Mouse (Mus musculus) left cerebral cortex, adult 8-10 months (tissue): ENCODE data around the gene Kcnk5. TPM values are rescaled to one million over a fixed set of nuclear protein-coding genes. Genes with fewer than 3 reads are reported as not detected.

Experiments
- DNase-seq, 2 experiments: peaks; one replicate each; pipeline ENCODE4 v3.0.0; 2022; ENCODE audit warnings: low spot score in 2 of 2
- total RNA-seq, 4 experiments: library from RNA; stranded (reverse); gene quantifications; 2 replicates each; pipeline ENCODE4 v1.2.4; 2022

The Kcnk5 gene
- total RNA-seq, 4 experiments from 2014 or later = 0.13 to 1.4 (median 0.84) TPM

DNA sequence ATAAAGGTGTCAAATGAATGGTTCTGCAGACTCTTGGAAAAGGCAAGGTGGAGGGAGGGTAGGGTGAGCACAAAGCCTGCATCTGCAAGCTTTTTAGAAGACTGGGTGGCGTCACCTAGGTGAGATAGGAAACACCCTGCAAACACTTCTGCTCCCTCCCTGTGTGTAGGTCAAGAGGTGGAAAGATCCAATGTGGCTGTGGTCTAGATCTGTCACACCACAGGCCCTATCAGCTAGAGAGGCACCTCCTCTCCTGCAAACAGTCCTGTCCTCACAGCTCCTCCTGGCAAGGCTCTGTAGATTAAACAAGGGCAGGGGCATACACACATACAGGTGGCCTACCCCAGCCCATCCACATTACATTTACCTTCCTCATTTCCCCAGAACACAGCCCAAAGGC is 13.1 kb downstream of the Kcnk5 start:
- DNase-seq = no peak

DNA sequence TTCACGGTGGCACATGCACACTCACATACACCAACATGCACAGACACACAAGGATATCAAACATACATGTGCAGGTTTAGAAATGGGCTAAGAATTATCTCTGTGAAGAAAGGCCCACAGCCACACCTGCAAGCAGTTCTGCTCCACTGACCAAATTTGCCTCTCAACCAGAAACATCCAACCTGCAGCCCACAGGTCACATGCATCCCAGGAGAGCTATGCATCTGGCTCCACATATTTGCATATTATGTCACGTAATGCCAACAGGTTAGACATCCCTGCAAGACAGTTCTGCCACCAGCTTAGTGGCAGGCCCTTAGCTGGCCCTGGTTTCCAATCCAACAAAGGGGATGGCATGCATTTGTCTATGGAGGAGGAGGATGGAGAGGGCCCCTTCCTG is 13.6 kb downstream of the Kcnk5 start:
- DNase-seq = no peak

DNA sequence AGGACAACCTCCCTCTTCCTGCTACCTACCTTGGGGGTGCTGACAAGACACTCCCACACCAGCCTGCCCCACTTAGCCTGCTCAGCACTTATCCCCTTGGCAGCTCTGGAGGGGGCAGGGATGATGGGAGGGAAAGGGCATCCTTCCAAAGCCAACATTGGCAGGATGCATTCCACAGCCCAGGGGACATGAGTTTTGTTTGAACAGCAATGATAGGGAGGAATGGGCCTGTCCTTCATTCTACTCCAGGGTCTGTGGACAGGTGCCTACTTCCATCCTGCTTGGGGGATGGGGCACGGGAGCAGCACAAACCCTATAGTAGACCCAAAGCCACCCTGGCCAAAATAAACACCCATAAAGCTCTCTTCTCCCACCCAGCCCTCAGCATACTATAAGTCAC is 16.2 kb downstream of the Kcnk5 start:
- DNase-seq = no peak

DNA sequence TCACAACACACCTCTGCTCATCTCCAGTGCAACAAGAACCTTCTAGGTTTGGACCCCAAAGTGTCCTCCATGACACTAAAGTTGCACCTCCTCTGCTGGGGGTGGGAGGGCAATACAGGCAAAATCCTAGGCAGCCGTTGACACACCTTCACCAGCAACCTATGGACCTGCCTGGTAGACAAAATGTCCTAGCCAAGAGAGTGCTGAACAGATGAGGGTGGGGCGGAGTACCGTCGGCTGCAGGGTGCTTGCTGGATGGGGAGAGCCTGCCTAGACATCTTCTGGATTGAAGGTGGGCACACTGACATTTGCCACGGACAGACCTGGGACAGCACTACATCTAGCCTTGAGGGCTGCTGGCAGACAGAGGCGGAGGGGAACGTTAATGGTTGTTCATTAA is 17.2 kb downstream of the Kcnk5 start:
- DNase-seq = no peak

DNA sequence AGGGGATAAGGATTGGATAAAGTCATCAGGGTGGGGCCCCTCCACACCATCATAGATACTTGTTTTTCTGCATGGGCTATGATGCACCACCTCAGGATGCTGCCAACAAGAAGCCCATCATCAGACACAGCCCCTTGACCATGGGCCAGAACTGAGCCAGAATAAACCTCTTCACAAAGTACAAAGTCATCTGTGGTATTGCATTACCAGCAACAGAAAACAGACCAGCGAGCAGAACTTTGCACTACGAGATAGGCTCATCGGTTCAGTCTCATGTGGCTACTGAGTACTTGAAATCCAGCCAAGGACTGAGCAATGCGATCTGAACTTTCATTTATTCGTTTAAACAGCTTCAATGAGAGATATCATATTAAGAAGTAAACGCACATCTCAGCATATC is 18.9 kb downstream of the Kcnk5 start:
- no peak for DNase-seq

DNA sequence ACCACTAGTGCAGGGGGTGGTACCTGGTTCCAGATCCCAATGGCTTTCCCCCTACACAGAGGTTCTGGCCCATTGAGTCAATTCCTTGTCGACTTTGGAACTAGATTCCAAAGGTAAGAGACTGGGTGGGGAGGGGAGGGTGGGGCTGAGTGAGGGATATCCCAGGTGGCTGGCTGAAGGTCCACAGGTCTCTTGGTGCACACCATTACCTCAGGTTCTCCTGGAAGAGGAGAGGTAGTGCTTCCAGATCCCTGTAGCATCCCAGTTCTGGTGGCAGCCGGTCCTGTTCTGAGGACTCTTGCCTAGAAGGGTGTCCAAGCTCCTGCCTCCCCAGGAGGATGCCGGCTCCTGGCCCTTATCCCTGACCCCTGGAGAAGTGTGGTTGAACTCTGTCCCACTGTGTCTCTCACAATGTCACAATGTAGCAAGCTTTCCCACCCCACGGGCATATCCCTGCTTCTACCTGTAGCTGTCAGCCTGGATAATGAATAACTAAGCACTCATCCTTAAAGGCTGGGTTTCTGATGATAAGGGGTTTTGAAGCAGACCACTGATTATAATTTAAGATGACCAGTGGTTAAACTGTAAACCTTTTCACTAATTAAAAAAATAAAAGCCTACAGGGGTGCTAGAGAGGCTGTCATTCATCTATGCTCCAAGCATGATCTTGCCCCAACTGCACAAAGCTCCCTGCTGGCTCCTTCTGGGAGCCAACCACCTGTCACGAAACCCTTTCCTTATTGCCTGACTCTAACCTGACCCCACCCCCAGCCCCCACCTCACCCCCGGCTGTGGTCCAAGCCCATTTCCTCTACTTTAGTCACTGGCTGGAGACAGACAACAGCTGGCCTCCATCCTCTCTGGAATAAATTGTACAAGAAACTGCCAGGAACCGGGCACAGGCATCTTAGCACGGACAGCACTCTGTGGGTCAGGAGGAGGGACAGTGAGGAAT is 22.6 kb downstream of the Kcnk5 start:
- DNase-seq = no peak

DNA sequence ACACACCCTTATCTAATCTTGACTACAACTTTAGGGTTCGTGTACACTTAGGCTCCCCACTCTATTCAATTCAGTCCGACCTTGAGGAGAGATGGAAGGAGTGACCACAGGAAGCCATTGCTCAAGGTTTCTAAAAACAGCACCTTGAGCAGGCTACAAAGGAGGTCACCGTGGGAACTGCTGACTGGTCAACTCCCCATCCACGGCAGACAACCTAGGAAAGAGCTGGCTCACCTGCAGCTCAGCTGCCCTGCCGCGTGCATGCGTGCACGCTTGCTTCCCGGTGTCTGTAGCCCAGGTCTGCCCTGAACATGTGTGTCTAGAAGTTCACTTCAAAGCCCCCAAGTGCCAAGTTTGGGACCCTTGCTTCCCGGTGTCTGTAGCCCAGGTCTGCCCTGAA is 24.0 kb downstream of the Kcnk5 start:
- DNase-seq = no peak

DNA sequence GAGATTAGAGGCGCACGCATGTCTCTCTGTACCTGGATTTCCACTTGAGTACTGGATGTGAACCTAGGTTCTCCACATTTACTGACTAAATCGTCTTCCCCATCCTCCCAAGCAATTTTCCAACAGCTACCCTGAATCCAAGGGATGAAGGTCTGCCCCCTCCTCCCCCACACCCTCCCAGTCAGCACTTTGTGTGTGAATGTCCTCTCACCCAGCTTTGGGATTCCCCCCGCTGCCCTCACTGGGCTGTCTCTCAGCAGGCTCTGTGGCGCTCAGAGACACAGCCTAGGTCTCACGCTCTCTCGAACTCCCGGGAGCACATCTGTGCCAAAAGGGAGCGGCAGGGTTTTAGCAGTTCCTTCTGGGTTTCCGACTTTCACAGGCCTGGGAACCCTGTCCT is 25.9 kb downstream of the Kcnk5 start:
- no peak for DNase-seq

DNA sequence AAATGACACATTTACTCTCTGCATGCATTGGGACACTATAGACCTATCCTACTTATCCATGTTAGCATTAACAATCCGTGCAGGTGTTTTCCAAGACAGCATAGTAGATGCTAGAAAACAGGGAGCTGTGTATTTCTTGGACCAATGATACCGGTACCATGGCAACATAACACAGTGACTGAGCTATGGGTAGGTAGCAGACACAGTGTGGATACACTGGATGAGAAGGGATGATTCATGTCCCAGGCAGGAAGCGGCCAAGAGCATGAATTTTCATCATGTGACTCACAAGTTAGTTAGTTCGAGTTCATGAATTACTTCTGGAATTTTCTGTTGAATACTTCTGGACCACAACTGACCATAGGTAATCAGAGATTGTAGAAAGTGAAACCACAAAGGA is 26.7 kb downstream of the Kcnk5 start:
- DNase-seq = no peak

DNA sequence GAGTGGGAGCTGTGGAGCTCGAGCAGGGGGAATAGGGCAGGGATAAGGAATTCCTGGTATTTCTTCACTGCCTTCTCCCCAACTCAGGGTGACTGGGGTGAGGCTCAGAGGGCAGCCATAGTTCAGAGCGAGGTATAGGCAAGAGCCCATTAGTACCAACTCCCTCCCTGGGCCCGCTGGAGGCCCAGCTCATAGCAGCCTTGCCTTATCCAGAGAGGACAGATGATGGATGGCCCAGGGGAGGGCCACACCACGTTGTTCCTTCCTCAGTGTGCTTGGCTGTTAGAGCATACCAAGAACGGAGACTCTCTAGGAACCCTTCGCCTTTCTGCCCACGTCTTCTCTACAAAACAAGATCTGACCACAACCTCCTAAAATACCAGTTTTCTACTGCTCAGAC is 27.4 kb downstream of the Kcnk5 start:
- no peak for DNase-seq

DNA sequence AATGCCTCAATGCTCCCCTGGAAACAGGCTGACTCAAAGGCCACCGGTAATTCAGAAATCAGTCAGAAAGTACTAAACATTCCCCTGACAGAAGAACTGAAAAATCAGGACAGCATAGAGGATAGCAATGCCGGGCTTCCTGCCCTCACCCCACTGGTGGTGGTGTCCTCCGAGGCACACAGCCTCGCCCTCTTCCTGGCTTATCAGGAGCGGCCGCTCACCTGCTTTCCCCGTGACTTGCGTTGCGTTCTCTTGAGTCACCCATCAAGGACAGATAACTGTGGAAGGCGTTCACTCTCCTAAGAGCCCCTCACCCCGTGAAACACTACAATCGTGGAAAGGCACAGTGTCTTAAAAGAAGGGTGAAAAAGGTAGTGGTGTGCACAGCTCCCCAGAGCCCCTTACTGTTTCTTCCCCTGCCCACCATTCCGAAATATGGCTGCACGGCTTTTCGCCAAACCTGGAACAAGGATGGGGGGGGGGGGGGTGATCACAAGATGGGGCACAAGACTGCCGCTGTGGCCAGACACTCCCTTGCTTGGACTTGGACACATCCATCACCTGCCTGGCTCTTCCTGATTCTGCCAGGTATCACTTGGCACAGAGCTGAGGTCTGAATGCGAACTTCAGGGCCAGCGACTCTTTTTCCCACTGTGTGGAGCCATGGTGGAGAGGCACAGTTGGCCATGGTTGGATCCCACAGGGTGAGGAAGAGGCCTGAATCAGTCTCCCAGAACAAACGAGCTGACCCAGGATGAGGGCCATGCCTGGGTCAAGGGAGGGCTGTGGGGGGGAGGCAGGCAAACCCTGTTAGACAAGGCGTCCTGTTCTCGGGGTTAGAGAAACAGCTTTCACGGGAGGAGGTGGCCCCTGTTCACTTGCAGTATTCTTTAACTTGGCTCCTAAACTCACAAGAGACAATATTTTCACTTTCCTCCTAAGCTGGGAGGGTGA is 32.2 kb downstream of the Kcnk5 start:
- no peak for DNase-seq

DNA sequence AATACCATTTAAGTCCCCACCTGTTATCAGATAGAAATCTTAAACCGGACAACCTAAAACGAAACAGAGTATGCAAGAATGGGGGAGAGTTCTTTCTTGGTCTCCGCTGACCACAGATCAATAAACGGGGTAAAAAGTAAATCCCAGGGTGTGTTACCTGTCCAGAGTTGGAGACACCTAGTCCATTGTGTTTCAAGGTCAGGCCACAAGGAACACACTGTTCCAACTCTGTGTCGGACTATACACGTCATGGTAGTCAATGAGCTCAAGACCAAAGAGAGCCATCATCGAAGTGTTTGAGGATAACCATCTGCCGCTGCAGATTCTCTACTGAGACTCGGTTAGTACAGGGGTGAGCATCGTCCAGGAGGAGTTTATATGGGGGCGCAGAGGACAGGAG is 33.1 kb downstream of the Kcnk5 start:
- no peak for DNase-seq

DNA sequence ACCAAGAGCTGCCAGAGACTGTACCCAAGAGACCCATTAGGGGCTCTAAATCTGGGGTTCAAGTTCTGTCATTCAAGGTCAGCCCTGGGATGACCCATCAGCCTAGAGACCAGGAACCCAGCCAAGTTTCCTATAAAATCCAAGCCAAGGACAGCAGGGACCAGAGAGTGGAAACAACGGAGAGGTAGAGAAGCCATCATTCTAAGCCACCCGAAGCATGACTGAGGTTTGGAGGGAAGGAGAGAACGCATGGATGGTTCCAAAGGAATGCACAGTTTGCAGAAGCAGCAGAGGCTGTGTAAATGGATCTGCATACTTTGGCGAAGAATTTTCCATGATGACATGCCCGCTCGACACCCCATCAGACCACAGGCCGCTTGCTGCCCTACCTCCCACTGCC is 33.8 kb downstream of the Kcnk5 start:
- DNase-seq = no peak

DNA sequence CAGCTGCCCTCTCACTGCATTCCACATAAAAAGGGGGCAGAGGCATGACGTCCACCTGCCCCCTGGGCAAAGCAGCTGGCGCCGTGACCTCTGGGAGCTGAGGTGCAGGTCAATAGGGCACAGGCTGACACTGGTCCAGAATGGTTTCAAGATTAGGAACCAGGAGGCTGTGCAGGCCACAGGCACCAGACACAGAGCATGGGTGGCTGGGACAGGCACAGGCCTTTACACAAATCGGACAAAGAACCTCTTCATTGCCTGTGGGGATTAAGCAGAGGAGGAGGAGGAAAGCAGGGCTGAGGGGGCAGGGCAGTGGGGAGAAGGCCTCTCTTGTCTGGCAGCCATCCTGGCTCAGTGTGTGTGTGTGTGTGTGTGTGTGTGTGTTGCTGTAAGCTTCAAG is 37.5 kb downstream of the Kcnk5 start:
- DNase-seq = peak; percentile 5 to 45

DNA sequence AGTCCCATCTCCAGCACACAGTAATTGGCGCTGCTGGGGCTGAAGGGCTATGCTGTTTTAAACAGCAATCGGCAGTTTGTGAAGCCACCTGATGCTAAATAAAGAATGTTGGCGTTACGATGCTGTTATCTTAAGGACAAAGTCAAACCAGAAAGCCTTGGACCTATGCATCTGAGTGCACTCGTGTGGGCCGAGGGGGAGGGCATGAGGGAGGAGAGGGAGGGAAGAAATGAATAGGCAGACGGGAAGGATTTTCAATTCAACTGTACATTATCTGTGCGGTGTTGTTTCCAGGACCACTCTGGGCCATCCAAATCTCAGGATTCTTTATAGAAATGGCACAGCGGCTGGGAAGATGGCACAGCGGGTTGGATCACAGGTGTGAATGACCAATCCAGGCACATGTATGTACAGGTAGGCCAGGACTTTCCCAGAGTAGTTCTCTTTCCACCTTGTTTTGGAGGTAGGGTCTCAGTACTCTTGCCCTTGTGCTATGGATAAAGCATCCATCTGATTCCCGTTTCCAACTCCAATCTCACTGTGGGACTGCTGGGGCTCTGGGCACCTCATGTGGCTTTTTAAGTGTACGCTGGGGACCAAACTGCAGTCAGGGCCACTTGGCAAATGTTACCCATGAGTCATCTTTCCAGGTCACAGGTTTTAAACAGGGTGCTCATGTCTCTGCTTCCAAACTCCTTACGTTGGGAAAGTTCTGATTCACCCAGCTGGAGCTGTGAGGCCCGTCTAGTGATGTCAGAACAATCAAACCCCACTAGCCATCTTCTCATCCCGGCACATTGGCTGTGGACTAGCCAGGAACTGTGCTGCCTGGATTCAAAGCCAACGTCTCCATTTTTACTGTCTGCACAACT is 42.9 kb downstream of the Kcnk5 start, which contains the start of gene Saysd1:
Gene Saysd1, minus strand, starts transcription at position 51 of the 872 bp plus-strand sequence.
- DNase-seq = no peak

DNA sequence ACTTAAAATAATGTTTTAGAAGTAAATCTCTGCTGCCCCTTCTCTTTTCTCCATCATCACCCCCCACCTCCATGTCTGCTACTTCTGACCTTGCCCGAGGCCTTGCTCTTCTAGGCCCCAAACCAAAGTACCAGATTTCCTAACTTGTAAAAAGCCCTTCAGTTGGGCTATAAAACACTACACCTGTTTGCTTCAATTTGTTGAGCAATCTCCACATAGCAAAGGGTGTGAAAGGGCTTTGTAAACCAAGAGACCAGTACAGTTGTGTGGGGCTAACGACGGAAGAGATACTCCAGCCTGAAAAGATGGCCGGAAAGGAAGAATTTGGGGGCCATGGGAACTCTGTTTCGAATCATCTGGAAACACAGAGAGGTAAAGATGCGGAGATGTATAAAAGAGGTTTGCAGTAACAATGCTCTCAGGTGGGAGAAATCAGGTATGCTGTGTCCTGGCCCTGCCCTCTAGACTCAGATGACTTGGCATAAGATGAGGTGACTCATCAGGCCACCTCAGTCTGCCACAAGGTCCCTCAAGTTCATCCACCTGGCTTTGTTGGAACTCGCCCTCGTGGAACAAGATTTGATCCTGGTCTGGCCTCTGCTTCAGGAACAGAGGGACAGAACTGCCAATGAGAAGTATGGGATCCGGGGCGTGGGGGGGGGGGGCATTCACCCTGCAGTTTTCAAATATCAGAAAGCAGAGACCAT is 46.5 kb downstream of the Kcnk5 start:
- no peak for DNase-seq

DNA sequence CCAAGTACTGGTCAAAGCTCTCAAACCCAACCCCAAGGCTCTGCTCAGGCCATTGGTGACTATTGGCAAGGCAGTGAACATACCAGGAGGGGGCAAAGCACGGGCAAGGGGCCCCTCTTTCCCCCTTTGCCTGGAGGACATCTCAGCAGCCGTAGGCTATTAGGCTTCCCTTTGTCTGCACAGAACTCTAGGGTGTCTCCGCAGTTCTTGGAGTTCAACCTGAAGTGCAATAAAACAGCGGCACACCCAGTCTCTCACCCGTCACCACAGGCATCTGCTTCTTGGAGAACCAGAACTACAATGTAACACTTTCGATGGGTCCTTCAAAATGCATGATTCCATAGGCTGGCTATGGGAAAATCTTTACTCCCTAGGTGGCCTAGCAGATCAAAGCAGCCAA is 53.4 kb downstream of the Kcnk5 start:
- no peak for DNase-seq

DNA sequence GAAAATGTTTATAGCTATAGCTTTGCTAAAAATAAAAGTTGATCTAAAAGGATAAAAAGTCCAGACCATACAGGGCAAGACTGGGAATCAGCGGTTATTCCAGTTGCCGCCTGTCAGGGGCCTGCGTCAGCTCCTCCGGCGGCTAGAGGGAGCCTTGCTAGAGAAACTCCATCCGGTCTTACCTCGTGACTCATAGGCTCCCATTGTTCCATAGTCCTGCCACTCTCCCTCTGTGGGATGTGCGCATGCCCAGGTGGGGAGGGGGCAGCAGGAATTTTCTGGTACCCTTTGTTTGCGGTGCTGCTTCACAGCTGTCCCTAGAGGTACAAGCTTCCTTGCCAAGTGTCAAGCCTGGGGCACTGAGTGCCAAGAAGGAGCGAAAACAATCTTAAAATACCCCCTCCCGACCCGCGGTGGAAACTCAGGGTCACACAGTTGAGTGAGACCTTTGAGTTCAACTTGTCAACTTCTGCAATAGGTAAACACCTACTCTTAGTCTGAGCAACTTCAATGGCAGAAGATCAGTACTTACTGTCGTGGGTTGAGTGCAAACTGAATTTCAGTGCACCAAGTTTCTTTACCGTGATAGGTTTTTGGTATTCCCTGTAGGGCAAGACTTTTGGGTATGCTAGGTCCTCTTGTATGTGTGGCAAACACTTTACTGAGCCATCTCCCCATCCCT is 54.1 kb downstream of the Kcnk5 start:
- DNase-seq = no peak

DNA sequence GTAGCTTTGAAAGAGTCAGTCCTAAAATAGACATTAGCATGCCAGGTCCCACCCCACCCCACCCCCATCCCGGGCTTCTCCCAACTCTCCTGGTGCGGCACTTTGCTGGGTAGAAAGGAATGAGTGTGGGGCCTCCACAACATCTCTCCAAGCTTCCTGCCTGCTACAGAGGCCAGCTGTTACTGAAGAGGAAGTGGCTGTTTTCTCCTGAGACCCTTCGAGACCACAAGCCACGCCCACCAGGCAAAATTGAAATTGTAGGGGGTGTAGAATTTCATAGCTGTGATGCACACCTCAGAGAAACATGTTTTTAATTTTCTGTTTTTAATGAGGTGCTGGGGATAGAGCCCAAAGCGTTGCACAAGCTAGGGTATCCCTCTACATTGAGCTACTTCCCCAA is 60.7 kb downstream of the Kcnk5 start:
- no peak for DNase-seq

DNA sequence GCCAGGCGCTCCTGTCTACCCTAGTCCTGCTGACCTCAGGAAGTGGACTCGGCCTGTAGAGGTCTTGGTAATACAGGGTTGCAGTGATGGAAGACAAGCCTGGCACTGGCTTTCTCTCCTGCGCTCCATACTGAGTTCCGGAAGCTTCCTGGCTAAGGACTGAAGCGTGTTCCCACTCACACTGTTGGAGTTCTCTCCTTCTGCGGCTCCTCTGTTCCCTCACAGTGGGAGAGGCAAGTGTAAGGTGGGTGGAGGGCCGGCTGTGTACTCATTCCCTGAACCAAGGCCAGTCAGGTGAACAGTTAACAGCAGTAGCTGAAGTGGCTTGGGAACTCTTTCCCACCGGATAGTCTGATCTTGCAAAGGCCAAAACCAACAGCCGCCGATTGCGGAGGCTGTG is 61.6 kb downstream of the Kcnk5 start:
- DNase-seq = no peak
